Mouse (Mus musculus): ENCODE measurements around the gene Usp35.

The Usp35 gene

GRCm38 (mm10) chr7:97313364-97313995 is 18.3 kb downstream of the Usp35 start:
- no peak for DNase-seq

- no peak for DNase-seq
Observed at GRCm38 (mm10) chr7:97312856-97313255, 19.0 kb downstream of the Usp35 start.

DNA sequence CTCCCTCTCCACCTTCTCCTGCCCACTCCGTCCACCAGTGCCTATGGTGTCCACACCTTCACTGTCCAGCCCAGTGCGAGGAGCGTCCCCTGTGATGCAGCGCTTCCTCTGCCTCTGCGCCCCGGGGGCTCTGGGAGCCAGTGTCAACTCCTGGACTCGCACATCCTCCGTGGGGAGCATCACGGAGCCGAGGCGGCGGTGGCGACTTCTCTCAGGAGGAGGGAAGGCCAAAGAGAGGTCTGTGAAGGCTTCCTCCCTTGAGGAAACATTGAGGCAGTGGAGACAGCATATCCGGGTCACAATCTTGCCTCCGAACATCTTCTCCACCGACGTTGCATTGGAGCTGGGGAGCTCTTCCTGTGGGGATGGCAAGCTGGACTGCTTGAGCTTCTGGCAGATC is 19.6 kb downstream of the Usp35 start:
- no peak for DNase-seq

- DNase-seq, result no peak
Observed at GRCm38 (mm10) chr7:97311620-97312019, 20.2 kb downstream of the Usp35 start.

DNA sequence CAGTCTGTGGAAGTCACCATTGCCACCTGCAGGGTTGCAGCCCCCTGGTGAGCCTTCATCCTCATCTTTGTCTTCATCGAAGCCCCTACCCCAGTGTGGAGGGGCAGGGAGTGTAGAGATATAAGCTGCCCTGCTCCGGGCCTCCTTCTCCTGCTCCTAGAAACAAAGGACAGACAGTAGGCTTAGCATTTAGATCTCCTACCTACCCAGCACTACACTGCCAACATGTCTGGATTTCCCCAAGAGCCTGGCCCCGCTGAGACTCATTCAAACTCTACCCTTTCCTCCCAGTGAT is 21.5 kb downstream of the Usp35 start:
- no peak for DNase-seq

- DNase-seq, result no peak
Observed at GRCm38 (mm10) chr7:97309461-97310340, 22.1 kb downstream of the Usp35 start.

DNA sequence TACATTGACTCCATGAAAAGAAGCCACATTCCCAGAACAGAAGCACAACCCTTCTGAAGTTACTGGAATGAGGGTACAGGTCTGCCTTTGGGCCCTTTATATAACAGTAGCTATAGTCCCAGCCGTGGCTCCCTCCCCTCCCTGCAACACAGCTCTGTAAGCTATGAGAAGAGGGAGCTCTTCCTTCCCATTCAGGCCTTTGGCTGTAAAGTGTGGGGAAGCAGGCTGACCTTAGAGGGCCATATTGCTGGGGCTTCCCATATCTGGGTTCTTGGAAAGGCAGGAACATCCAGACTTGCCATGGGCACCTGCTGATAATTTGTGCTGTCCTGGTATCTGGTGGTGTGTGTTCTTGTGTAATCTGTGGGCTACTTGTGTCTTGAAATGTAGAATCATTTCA is 24.3 kb downstream of the Usp35 start:
- no peak for DNase-seq

GRCm38 (mm10) chr7:97306813-97307212 is 25.0 kb downstream of the Usp35 start:
- peak; percentile 0 for DNase-seq

DNA sequence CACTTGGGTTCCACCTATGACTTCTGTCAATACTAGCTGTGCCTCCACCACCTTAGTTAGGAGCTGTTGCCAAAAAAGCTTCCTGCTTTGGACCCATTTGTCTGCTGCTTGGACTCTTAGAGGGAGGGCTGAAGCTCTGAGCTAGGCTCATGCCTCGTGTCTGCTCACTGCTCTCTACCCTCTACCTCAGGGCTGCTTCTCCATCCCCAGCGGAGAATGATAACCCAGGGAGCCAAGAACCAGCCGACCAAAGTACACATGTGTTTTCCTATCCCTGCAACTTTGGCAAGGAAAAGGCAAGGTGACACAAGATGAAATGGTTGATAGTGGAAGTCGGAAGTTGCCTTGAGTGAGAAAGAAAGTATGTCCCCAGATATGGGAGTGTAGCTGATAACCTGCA is 26.6 kb downstream of the Usp35 start:
- no peak for DNase-seq

DNA sequence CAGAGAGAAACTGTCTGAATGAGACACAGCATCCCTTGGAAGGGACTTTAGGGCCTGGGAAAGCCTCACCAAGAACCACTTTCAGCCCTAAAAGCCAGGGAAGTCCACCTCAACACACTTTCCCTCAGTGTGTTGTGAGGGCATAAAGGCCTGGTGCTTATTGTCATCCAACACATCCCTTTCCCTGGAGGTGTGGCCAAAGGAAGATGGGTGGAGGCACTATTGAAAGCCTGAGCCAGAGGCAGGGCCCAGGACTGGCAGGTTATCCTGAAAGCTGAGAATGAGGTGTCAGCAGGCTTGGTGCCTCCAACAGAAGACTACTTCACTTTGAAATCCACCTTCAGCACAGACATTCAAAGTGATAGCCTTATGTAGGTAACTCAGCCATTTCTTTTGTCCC is 27.3 kb downstream of the Usp35 start:
- peak; percentile 2 for DNase-seq

GRCm38 (mm10) chr7:97303614-97304013 is 28.2 kb downstream of the Usp35 start:
- DNase-seq, result peak; percentile 2

DNA sequence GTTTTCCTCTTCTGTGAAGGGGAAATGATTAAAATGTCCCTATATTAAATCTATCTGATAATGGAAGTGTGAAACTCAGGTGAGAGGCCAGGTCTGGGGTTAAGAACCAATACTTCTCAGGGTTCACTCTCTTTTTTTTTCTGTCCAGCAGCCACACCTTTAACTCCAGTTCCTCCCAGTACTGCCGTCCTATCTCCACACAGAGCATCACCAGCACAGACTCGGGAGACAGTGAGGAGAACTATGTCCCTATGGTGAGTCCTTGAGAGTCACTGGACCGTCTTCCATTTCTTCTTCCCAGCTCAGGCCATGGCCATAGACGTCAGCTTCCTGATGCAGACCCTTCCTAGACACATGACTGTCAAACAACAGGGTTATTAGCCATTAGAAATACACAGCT is 28.9 kb downstream of the Usp35 start:
- DNase-seq, result no peak

GRCm38 (mm10) chr7:97302261-97302660 is 29.6 kb downstream of the Usp35 start:
- DNase-seq, result no peak

GRCm38 (mm10) chr7:97301321-97301720 is 30.5 kb downstream of the Usp35 start:
- no peak for DNase-seq

DNA sequence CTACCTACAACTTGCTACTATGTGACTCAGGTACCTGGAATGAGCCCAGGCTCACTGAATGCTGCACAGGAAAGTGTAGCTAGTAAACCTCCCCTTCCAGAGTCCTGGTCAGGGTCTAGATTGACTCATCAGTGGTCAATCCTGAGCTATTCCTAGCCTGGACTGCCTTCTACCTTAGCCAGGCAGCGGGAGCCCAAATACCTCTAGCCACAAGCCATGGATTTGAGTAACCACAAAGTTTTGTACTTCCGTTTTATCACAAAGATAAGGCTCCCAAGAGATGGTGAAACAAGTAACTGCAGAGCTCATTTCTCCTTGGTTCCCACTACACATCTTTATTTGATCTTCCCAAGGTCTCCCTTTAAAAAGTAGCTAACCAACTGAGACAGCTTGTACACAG is 30.9 kb downstream of the Usp35 start:
- peak; percentile 1 for DNase-seq

DNA sequence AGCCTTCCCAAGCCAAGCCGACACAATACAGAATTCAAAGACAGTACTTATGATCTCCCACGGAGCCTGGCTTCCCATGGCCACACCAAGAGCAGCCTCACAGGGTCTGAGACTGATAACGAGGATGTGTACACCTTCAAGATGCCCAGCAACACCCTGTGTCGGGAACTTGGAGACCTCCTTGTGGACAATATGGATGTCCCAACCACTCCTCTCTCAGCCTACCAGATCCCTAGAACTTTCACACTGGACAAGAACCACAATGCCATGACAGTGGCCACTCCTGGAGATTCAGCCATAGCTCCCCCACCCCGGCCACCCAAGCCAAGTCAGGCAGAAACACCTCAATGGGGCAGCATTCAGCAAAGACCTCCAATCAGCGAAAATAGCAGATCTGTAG is 32.9 kb downstream of the Usp35 start:
- DNase-seq, result no peak

DNA sequence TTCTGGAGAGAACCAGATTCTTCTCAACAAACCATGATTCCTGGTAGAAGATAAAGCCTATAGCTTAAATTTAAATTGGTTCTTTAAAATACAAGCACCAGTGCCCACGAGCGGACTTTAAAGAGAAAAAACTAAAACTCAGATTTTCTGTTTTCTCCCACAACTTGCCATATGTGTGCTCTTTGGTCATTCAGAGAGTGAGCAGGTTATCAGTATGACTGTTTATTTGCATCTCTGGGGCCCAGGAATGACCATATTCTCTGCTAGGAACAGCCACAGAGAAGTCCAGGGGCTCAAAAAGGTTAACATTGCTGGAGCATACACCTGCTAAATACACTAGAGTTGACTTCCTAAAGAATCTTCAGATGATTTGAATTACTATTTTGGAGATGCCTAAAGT is 33.5 kb downstream of the Usp35 start:
- DNase-seq, result no peak

GRCm38 (mm10) chr7:97297466-97297865 is 34.4 kb downstream of the Usp35 start:
- DNase-seq, result peak; percentile 65

DNA sequence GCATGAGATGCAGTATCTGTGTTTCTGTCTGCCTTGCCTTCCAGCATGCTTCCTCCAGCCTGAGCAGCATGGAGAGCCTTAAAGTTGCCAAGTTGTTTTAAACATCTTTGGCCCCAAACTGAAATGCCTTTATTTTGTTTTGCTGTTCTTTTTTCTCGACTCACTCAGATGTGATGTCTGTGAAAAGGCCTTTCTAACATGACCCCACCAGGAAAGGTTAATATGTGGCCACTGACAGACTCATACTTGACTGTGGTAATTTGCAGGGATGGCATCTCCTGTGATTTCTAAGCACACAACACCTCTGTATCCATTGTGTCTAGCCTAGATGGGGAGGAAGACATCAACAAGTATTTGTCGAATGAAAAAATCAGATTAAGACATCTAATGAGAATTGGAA is 34.8 kb downstream of the Usp35 start:
- no peak for DNase-seq

GRCm38 (mm10) chr7:97271068-97271467 is 60.8 kb downstream of the Usp35 start:
- no peak for DNase-seq

DNA sequence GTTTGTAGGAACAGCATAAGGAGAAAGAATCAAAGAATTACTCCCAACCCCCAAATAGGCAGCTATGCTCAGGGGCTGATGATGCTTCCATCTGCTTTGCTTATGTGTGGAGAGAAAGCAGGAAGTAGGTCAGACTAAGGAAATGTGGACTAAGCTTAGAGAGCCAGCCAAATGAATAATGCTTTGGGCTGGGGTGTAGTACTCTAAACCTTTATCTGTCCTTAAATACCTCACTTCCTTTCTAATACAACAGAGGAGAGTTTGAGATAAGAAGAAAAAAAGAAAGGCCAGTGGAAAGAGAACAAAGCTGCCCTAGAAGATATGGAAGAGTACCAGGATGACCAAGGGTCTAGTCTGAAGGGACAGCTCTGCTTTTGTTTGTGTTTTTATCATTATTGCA is 61.5 kb downstream of the Usp35 start:
- no peak for DNase-seq

DNA sequence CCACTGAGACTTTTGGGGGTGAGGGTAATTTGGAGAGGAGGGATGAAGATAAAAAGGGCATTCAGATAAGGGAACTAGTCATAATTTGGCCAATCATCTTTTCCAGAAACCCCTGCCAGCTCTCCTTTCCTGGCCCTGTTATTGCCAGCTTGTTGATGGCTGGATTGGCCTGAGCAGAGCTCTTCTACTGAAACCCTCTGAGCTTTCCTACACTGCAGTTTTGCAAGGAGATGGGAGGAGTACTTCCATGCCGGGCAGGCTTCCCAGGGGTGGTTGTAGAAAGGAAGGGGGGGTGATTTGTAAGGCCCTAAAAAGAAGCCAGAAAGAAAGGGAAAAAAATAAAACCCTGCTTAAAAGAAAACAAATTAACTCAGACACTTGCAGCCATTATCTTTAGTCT is 69.3 kb downstream of the Usp35 start:
- no peak for DNase-seq

All from kidney, adult 18-20 months (tissue).